Comparison of ENCODE assay signal across 13 mouse cellular contexts in genomic region chr10:29354183-29354582, GRCm38 (mm10). TPM values are rescaled to one million over a fixed set of nuclear protein-coding genes. Genes with fewer than 3 reads are reported as not detected.
DNase-seq lines count a peak whose midpoint lies in the region; ATAC-seq and TF ChIP-seq lines count a peak whose summit lies in the region.
"Had no signal": no experiment of that assay in that cellular context is flagged by ENCODE, and none has a peak within 500 bp of the region (broad histone marks: within the 10 kb centered on the region; RNA-seq: fewer than 3 reads in every experiment).

No protein-coding gene starts in this region.

- 25% methylated on average over 7 of the region's 7 CpGs for WGBS in neural tube, embryonic 14.5 days
- WGBS in kidney, adult 2 months, result 68% methylated on average over 7 of the region's 7 CpGs

- H3K4me3 ChIP-seq in neural tube, embryonic 14.5 days (ENCODE audit: low read depth, low read length), result no peak overlapping the region
- no peak overlapping the region for H3K4me3 ChIP-seq in kidney, adult 2 months (ENCODE audit: insufficient read depth, low read depth, low read length)
- H3K4me3 ChIP-seq: embryonic facial prominence, embryonic 12.5 days; heart, adult 2 months had no signal

- H3K9me3 ChIP-seq in neural tube, embryonic 14.5 days (ENCODE audit: control insufficient read depth, low read length), result no peaks in the 10 kb centered on the region
- H3K9me3 ChIP-seq: embryonic facial prominence, embryonic 12.5 days had no signal

- peak; percentile 45 to 56 for DNase-seq in cerebellum, adult 18-20 months
- peak; percentile 49 to 52 for DNase-seq in cerebellum, postnatal 14 days
- DNase-seq in layer of hippocampus, adult 9-11 months, result peak; percentile 68
- no peak for DNase-seq in kidney, adult 2 months
- no peak for DNase-seq in embryo, embryonic 10 days (ENCODE audit: low spot score)
- no peak for DNase-seq in kidney, adult 11 months
- DNase-seq: adrenal gland, postnatal 14 days; heart, adult 2 months; kidney, adult 18-20 months; liver; thymus, postnatal 36 days had no signal

- H3K9ac ChIP-seq in neural tube, embryonic 14.5 days (replicated peaks; ENCODE audit: low read depth, low read length), result no peak overlapping the region
- H3K9ac ChIP-seq: embryonic facial prominence, embryonic 12.5 days had no signal

- TF ChIP-seq POLR2A in kidney, adult 2 months (IDR thresholded peaks at IDR 0.05; ENCODE audit: low read depth, low read length), result no peak

- peaks cover 20% of the 10 kb centered on the region; the same call in 1 of the 2 replicates for H3K4me1 ChIP-seq in neural tube, embryonic 14.5 days (ENCODE audit: control insufficient read depth, insufficient read depth, low read length)
- peaks cover 10% of the 10 kb centered on the region for H3K4me1 ChIP-seq in kidney, adult 2 months (ENCODE audit: control insufficient read depth, insufficient read depth, low read length)

- peaks cover 8% of the 10 kb centered on the region; the same call in 1 of the 2 replicates for H3K36me3 ChIP-seq in neural tube, embryonic 14.5 days (ENCODE audit: control insufficient read depth, insufficient read depth, low read length)
- peaks cover 4% of the 10 kb centered on the region for H3K36me3 ChIP-seq in kidney, adult 2 months (ENCODE audit: control insufficient read depth, insufficient read depth, low read length)

- H3K4me2 ChIP-seq in neural tube, embryonic 14.5 days (ENCODE audit: low read depth, low read length), result no peak overlapping the region
- H3K4me2 ChIP-seq: embryonic facial prominence, embryonic 12.5 days had no signal

- no peak overlapping the region for H3K27ac ChIP-seq in neural tube, embryonic 14.5 days (ENCODE audit: low read depth, low read length)
- no peak overlapping the region for H3K27ac ChIP-seq in kidney, adult 2 months (ENCODE audit: insufficient read depth, low read depth, low read length)
- H3K27ac ChIP-seq: embryonic facial prominence, embryonic 12.5 days; heart, adult 2 months had no signal

- H3K27me3 ChIP-seq in neural tube, embryonic 14.5 days (ENCODE audit: control insufficient read depth, insufficient read depth, low read length), result no peaks in the 10 kb centered on the region
- no peaks in the 10 kb centered on the region for H3K27me3 ChIP-seq in kidney, adult 2 months (replicated peaks; ENCODE audit: control insufficient read depth, insufficient read depth, low read length)
- H3K27me3 ChIP-seq: embryonic facial prominence, embryonic 12.5 days had no signal

- ATAC-seq in neural tube, embryonic 14.5 days (ENCODE audit: low read depth), result peak; percentile 73; the same call in 1 of the 2 replicates

- TF ChIP-seq CTCF in kidney, adult 2 months (conservative IDR thresholded peaks at IDR 0.05; ENCODE audit: insufficient read depth, insufficient read length, low read depth, low read length), result no peak

RNA-seq across cellular contexts. Expression of gene Rnf146, which starts 8.1 kb away (rescaled TPM):
- 57.5 and 75.3 TPM in 2 replicates for polyA plus RNA-seq in neural tube, embryonic 14.5 days (2014; fragmentation: Nextera tagmentation; extraction: Ambion mirVana)
- polyA plus RNA-seq in kidney, adult 2 months (2012; rRNA removed), result 20.5 and 23.6 TPM in 2 replicates

RNA-seq across cellular contexts. Expression of gene Echdc1, which starts 41.2 kb away (rescaled TPM):
- 28.7 and 30.4 TPM in 2 replicates for polyA plus RNA-seq in neural tube, embryonic 14.5 days (2014; fragmentation: Nextera tagmentation; extraction: Ambion mirVana)
- 15.3 and 24.4 TPM in 2 replicates for polyA plus RNA-seq in kidney, adult 2 months (2012; rRNA removed)

Comparison
In these comparisons a context has a peak if more than half of its experiments do, and no peak if none do; other contexts are left out.
1. DNase-seq: peak in cerebellum, adult 18-20 months (2 of 2), cerebellum, postnatal 14 days (2 of 2) and layer of hippocampus, adult 9-11 months (single experiment); none in kidney, adult 2 months (single experiment), embryo, embryonic 10 days (single experiment) and kidney, adult 11 months (single experiment).